Mouse (Mus musculus) T-helper 2 cell (primary cell): ENCODE measurements at regions not wholly inside any gene's neighbourhood (a gene's known extent, or its start where the extent isn't known, plus 50 kb on each side); places are given as distances from the start of the nearest gene placed in this dataset.

ENCODE experiments used
- in situ Hi-C: fragments of 300-600 bp; cut with MboI, MseI; formaldehyde crosslinking; loops from one replicate; pipeline ENCODE4 v1.15.1; 2025; ENCODE audit warnings: high pct_unique_total_duplicates

DNA sequence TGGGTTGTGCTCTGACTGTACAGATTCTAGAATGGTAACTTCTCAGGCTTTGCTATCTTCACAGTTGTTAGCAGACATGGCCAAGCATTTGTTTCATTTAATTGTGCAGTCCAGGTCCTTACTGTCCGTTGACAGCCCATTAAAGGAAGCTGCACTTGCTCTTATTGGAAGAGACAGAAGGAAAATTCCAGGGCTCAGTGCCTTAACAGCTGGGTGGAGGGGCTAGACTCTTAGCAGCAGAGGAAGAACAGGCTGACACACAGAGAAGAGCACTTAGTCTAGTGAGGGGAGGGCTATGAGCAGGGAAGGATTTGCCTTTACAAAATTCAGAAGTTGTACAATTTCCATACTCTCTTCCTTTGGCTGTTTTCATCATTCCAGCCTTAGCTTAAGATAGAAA lies 161.5 kb upstream of the Ghitm start:
- in situ Hi-C loops: no loop called here

DNA sequence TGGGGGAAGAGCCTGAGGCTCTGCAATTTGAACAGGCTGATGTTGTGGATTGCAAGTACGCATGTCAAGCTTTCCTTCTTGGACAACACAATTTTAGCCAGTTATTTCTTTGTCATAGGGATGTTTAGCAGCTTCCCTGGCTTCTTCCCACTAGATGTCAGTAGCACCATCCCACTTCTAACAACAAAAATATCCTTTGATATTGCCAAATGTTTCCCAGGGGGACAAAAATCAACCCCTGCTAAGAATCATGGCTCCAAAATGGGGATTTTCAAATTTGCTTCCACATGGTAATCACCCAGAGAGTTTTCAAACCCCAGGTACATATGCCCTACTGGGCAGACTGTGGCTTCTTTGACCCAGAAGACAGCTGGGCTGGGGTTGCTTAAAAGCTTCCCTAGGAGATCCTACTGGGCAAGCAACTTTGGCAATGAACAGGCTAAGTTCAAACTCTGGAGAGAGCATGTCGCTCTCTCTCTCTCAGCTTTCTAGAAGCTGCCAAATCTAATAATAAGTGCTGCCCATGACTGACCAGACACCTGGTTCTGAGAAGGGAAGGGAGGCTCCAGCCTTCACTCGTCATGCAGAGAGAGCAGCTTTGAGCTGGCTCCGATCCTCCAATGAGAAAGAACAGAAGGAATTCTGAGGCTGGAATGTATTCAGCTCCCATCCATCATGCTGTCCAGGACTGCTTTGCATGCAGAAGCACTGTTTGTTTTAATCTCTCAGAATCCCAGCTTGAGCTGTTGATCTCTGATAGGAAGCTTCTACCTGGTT lies 157.2 kb upstream of the Ghitm start:
- in situ Hi-C loops: no loop called here

DNA sequence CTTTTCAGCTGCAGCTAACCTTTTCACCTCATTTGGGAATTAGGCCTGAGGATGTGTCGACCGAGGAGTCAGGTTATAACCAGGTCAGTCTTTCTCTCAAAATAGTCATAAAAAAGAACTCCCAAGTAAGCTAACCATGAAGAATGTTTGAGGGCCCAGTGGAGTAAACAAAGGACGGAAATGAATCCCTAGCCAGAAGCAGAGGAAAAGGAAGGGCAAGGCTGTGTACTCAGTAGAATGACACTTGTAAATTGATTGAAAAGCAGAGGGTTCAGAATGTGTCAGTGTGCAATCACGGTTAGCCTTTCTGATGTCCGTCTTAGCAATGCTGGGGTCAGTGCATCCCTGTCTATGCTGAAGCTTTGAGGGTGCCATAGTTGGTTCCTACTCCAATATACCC lies 149.3 kb upstream of the Ghitm start:
- in situ Hi-C loops: loop anchor here (10.0 kb wide), 1 partner anchor 1430 kb away; no protein-coding TSS in a partner anchor

DNA sequence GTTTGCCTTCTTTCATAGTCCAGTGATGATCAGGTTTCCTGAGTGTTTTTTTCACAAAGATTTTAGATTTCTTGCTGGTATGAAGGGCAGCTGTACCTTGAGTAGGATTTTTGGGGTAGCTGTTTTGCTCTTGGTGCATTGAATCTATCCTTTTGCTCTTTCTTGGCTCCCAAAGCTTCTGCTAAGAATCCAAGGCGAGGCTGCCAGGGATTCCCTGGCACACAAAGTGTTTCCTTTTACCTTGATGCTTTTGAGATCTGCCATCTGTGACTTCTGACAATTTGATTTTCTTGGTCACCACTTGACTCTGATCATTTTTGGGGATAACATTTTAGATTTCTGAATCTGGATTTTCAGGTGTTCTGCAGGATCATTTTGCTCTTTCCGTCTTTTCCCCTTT lies 144.3 kb upstream of the Ghitm start:
- in situ Hi-C loops: no loop called here

DNA sequence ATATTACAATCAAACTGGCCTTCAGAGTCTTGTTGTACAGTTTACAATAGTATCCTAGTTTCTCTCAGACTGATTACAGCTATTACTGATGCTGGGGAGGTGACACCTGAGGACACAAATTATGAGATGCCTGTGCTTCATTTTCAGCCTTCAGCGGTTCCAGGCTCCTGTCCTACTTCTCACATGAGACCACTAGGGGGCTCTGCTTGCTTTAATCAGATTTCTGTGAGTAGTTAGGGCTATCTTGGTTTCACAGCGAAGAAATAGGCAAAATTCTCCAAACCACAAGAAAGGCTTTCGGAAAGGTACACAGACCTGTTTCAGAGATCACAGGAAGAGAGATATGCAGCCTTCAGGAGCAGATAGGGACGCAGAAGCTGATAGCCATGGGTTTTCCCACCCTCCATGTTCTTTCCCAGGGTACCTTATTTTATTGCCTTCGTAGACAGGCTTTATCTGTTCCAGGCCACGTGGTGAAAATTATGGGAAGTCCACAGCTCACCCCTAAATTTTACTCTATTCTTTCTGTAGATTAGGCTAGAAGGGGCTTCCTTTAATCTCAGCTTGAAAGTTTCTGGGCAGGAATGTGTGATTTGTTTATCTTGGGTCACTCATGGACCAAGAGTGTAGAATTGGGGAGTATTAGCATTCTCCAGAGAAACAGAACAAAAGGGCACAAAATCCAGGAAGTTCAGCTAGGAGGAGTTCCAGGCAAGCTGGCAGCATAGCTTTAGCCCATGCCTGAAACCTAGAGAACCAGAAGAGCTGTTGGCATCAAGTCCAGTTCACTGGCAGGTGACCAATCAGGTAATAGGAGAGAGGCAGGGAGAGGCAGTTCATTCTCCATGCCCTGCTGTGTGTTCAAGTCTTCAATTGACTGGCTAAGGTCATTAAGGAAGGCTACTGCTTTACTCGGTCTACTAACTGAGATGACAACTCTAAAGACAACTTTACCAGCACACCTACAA lies 141.9 kb upstream of the Ghitm start:
- in situ Hi-C loops: no loop called here

DNA sequence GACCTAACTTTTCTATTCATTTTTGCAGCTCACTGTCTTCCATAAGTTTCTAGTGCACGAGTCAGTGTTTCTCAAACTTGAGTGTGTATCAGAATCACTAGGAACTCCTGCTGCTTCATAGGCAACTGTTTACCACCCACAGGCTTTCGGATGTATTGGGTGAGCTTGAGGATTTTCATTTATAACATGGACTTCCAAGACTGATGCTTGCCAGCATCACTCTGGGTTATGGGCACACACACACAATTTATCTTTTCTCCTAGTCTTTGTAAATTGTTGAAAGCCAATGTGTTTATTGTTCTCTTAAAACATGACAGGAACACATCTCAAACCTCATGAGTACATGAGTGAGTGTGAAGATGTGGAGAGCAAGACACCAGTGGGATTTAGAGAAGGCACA lies 137.0 kb upstream of the Ghitm start:
- in situ Hi-C loops: no loop called here

DNA sequence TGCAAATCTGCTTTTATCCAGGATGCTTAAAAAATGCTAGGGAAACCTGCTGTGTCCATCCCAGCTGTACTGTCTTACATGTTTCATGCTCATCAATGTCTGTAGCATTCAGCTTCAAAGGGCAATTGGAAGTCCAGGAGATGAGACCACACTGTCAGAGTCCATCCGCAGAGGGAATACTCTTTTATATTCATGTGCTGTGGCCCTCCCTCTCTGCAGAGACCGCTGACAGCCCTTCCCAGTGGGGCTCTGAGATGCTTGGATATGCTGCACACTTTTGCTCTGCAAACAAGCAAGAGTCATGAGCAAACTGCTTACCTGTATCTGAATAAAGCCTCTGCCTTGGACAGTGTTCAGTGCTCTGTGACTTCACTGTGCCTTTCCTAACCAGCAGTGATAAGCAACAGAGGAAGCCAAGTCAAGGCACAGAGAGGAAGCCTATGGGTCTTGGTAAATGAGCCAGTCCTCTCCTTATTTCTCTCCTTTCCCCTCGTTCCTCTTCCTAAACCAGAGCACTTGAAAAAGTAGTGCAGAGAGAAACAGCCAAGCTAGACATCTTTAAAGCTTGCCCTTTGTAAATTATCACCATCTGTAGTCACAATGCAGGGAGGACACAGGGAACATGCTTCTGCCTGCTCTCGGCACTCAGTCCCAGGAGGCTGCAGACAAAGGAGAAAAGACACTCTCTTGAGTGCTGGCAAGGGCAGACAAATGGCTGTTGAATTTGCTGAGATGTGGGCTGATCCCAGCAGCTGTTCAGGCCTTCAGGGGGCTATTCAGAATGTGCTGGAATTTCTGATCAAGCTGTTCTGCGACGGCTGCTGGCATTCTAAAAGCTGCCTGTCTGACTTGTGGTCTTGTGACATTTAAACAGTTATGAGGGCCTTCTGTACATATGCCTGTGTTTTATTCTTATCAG lies 136.2 kb upstream of the Ghitm start:
- in situ Hi-C loops: no loop called here

DNA sequence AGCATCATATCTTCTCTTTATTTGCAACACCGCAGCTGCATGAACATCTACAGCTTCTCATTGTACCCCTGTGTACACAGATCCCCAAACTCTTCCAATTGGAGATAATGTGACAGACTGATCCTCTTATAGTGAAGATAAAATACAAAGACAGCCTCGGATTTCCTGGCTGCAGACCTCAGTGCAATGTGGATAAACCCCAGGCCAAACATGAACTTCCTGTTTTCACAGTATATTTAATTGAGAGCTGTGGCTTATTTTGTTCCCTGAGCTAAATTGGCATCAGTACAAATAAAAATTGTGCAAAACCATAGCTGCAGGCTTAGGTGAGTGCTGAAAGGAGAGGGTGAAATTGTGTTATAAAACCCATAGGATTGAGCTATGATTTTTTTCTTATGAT lies 134.8 kb upstream of the Ghitm start:
- in situ Hi-C loops: no loop called here

DNA sequence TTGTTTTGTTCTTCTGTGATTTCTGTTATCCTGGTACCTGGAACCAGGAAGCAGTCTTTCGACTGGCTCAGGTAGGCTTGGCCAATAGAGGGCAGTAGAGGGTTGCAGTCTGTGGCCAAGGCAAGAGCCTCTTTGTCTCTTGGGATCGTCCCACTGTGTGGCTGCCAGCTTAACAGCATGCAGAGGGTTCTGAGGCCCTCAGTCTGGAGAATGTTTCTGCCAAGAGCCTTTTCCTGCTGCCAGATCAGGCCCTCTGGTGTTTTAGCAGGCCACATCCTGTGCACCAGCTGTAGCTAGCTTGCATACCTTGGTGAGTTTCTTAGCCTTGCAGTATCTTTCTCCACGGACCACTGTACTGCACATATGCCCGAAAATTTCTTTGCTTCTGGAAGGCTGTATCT lies 103.6 kb upstream of the Ghitm start:
- in situ Hi-C loops: no loop called here

DNA sequence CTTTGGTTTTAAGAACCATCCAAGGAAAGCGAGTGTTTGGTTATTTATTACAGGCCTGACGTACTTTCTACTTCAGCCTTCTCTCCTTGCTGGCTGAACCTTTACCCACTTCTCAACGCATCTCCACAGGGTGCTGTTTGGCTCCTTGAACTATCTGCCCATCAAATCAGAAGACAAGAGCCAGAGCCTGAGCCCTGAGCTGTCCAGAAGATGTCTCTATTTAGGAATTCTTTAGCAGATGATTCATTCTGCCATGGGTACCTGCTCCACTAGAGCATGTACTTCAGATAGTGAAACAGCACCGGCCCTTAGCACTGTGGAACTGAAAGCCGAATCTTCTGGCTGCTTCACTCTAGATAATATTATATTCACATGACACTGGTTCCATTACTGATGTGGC lies 102.1 kb upstream of the Ghitm start:
- in situ Hi-C loops: no loop called here

DNA sequence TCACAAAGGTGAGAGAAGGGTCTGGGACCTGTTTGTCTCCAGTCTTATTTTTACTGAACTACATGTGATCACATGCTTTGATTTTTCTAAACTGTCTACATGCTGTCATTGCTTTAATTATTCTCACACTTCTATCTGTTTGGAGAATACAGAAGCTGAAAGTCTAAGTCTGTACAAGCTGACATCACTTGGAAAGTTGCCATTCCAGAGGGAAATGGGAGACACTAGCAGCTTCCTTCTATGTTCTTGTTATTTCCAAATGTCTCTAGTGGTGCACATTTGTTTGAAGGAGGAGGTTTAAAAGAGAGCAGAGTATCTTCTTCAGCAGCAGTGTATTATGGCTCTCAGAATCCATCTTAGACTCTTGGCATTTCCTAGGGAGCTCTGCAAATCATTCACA lies 73.2 kb upstream of the Ghitm start:
- in situ Hi-C loops: no loop called here

DNA sequence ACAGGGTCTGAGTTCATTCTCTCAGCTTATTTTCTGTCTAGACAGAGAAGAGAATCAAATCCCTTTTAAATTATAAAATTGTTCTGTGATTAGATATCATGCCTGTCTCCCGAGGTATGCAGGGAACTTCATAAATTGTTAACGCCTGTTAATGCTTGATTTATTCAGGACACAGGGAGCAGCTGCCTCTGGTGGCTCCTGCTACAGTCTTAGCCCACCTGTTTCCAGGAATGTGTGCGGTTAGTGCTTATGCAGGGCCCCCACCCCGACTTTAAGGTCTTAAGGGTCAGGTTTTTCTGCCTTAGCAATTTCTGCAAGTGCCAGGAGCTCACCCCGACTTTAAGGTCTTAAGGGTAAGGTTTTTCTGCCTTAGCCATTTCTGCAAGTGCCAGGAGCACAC lies 54.7 kb upstream of the Ghitm start:
- in situ Hi-C loops: no loop called here
